Mouse (Mus musculus) kidney, adult 9 months (tissue): Measurements from ENCODE around the gene Wnt1.
"Not testable (repeated sequence)": the region's sequence is repeated elsewhere in the genome, so short reads cannot be mapped to it uniquely, and the experiment has no call there.

Experiments
- DNase-seq: peaks from one replicate; pipeline ENCODE4 v3.0.0; 2022

The Wnt1 gene

GRCm38 (mm10) chr15:98789661-98790535, at the start of gene Wnt1:
Gene Wnt1 (plus strand): TSS chr15:98789857.
- DNase-seq = no peak

GRCm38 (mm10) chr15:98740219-98740618, 49.4 kb upstream of the Wnt1 start:
- no peak for DNase-seq

DNA sequence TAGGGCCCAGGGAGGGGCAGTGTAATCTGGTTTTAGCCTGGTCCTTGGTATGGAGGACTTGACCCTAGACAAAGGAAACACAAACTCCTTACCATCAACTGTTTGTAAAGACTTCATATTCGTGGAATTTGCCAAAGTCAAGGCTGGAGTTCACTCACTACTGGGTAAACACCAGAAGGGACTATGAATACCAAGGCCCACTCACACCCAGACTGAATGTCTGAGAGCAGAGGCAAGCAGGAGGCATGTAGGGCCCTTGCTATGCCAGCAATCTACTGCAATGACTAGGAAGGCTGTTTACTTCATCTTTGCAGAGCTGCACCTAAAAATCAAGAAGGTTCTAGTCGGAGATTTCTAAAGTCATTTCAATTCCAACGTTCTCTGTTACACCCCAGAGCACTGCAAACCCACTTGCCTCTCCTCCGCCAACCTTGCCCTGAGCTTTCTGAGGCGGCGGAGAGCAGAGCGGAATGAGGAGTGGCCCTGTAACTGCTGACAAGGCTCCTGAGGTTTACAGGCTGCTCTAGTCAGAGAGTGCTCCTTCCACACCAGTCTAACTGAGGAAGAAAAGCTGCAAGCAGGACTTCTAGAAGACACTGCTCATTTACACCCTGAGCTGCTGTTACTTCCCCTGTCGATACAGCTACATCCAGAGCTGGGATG, 46.8 kb upstream of the Wnt1 start:
- no peak for DNase-seq

- not testable (repeated sequence) for DNase-seq
Observed at GRCm38 (mm10) chr15:98743863-98744262, 45.8 kb upstream of the Wnt1 start.

- no peak for DNase-seq
Observed at GRCm38 (mm10) chr15:98746344-98746965, 43.2 kb upstream of the Wnt1 start.

- no peak for DNase-seq
Observed at GRCm38 (mm10) chr15:98747296-98747695, 42.4 kb upstream of the Wnt1 start.

DNA sequence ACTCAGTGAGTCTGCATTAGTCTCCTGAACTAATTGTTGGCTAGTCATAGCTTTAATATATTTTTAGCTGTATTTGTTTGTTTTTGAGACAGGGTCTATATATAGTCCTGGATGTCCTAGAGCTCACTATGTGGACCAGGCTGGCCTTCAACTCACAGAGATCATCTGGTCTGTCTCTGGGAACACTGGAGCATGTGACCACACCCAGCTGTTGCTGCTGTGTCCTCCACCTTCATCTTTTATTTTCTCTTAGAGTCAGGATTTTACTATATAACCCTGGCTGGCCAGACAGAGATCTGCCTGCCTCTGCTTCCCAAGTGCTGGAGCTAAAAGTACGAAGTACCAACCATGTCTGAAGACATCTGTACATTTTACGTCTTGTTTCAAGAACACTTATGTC, 40.6 kb upstream of the Wnt1 start:
- no peak for DNase-seq

- DNase-seq = no peak
Observed at GRCm38 (mm10) chr15:98753021-98753423, 36.6 kb upstream of the Wnt1 start.

DNA sequence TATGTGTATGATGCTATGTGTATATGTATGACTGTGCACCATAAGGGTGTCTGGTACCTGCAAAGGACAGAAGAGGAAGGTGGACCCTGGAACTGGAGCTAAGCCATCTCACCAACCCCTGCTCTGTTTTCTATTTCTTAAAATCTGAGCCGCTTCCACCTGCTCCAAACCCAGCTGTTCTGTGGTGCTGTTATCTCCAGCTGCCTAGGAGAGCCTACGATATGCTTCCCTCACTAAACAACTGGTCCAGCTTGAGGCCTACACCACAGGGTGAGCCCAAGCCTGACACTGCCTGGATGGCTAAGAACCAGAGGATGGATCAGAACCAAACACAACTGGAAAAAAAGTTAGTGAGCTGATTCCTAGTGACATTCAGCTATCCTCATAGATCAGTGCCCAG, 35.5 kb upstream of the Wnt1 start:
- no peak for DNase-seq

GRCm38 (mm10) chr15:98762201-98762621, 27.4 kb upstream of the Wnt1 start:
- DNase-seq = peak; percentile 79

GRCm38 (mm10) chr15:98762670-98763529, 26.8 kb upstream of the Wnt1 start, which contains the start of gene Arf3:
Gene Arf3 (minus strand): TSS chr15:98763214.
- DNase-seq = peak; percentile 95

GRCm38 (mm10) chr15:98765929-98766328, 23.7 kb upstream of the Wnt1 start:
- DNase-seq = no peak

DNA sequence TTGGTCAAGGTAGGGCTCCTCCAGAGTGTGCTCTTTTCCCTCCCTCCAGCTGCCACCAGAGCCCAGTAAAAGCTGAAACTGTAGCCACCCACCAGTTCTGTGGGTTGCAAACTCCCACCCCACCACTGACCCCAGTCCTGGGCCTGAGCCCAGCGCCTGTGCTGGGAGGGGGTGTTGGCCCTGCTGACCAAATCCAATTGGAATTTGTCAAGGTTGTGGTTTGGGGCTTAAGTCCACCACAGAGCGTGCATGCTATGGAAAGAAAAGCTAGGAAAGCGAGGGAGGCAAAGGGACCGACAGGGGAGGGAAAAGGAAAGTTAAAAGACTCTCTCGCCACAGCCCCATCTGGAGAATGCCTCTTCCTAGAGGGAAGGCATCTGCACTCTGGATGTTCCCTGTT, 21.4 kb upstream of the Wnt1 start:
- DNase-seq = no peak

DNA sequence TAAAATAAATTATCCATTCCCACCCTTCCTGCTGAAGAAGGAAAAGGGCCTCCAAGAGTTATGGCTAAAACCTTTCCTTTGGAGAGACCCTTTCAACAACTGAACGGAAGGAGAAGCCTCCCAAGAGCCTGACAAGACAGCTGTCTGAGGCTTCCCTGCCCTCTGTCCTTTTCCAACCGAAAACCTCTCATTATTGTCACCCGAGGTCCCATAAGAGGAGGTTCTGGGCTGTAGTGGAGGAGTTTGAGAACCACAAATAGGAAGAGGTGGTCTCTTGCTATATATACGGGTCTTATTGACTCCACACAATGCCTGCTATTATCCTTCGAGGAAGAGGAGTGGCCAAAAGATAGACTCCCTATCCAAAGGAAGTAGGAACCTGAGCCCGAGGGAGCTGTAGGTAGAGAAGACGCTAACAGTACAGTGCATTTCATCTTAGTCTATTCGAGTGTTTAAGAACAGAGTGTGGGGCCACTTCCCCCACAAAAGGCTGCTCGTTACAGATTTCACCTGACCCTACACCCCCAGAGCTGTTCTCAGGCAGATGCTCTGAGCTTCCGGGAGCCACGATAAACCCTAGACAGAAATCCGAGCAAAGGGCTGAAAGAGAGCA, 17.7 kb upstream of the Wnt1 start:
- DNase-seq = no peak

DNA sequence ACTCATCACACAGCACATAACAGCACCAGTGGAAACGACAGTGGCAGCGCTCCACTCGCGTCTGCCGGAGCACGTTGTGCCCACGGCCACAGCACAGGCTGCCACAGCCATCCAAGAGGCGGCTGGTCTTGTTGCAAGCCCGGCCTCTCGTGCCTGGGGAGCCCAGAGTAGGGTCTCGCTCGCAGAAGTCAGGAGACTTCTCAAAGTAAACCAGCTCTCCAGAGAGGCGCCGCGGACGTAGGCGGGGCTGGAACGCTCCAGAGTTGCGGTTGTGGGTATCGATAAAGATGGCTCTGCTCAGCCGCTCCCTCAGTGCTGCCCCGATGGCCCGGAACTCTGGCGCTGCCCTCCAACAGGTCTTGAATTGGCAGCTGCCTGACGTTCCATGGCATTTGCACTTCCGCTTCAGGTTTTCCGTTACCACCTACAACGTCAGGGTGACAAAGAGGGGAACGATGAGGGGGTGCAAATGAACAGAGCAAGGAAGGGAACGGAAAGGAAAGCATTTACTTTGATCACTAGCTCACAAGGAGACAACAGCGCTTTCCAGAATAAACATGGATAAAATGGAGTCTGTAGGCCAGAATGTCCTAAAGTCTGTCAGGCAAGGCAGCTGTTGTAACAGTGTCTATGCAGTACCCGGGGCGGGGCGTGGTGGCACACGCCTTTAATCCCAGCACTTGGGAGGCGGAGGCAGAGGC, 17.0 kb upstream of the Wnt1 start:
- peak; percentile 19 for DNase-seq

GRCm38 (mm10) chr15:98774096-98774495, 15.6 kb upstream of the Wnt1 start:
- DNase-seq = no peak

DNA sequence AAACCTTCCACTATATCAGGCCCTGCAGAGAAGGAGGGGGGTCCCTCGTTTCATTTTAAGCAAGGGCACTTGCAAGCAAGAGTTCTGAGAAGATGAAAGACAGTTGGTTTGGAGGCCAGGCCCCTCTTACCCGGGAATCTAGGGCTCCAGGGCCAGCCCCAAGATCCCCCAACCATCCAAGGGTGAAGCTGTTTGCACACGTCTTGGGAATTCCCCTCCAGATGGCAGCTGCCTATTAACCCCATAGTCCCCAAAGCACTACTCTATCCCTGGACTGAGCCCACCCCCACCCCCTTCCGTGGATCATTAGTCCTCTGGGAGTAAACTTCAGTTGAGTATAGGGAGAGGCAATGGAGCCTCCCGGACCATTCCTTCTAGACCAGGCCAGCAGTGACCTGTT, 14.1 kb upstream of the Wnt1 start:
- DNase-seq = no peak

DNA sequence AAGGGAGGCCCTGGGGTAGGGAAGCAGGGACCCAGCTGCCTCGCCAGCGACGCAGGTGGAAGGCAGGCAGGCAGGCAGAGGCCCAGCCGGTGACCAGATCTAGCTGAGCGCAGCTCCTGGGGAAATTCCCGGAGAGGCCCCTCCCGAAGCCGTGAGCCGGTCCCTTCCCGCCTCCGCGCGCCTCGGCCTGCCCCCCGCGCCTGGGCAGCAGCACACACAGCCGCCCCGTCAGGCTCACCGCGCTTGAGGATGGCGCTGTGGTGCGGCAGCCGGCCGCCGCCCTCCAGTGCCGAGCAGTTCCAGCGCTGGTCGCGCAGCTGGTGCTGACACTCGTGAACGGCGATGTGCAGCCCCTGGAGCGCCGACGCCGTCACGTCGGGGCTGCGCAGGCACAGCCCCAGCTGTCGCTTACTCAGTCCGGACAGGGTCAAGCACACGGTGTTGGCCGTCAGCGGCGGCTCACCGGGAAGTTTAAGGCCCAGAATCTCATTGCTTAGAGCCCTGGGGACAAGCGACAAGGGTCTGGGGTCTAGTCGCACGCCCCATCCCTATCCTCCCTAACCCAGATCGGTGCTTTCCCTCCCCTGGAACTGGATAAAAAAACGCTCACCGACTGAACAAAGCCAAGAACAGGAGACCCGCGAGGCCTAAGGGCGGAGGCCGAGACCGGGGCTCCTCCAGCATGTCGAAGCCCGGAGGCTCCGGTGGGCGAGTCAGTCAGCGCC, 13.2 kb upstream of the Wnt1 start:
- peak; percentile 19 for DNase-seq

- DNase-seq = no peak
Observed at GRCm38 (mm10) chr15:98777005-98777616, 12.5 kb upstream of the Wnt1 start.

- no peak for DNase-seq
Observed at GRCm38 (mm10) chr15:98777762-98778161, 11.9 kb upstream of the Wnt1 start, which contains the start of gene Wnt10b. Gene Wnt10b (minus strand): TSS chr15:98778150.
